Mouse (Mus musculus) G1E (cell line): Measurements from ENCODE around the gene Pmis2.

Source experiments
- CTCF ChIP-seq: IDR thresholded peaks from 2 replicates; pipeline ENCODE4 v1.5.1; 2012; ENCODE audit warnings: low read depth, low read length, inconsistent platforms, mixed read lengths
- GATA1 ChIP-seq: IDR thresholded peaks from 2 replicates; pipeline ENCODE4 v1.6.1; 2012; ENCODE audit warnings: borderline replicate concordance, low read length, inconsistent platforms, mixed read lengths
- POLR2AphosphoS5 ChIP-seq: IDR thresholded peaks from 2 replicates; pipeline ENCODE4 v1.6.1; 2012; ENCODE audit warnings: low read depth, low read length, inconsistent platforms; ENCODE audit not compliant: insufficient replicate concordance
- TAL1 ChIP-seq: conservative IDR thresholded peaks from 2 replicates; pipeline ENCODE4 v1.6.1; 2012; ENCODE audit warnings: low read depth, low read length, inconsistent platforms, mixed read lengths

GRCm38 (mm10) chr7:30717716-30718046 is 46.3 kb upstream of the Pmis2 start:
- TF ChIP-seq CTCF (no peak), TAL1 (no peak), GATA1 (no peak), POLR2AphosphoS5 (no peak)
